Mouse (Mus musculus): ENCODE measurements around the gene Smarcd2. TPM values are rescaled to one million over a fixed set of nuclear protein-coding genes. Genes with fewer than 3 reads are reported as not detected.
A peak's percentile ranks its signal among the peaks of the same experiment; 100 is the strongest.
"Not testable (repeated sequence)": the region's sequence is repeated elsewhere in the genome, so short reads cannot be mapped to it uniquely, and the experiment has no call there.

Smarcd2 gene
- total RNA-seq, 2 experiments from 2014 or later, result 36.6 to 38.1 TPM

GRCm38 (mm10) chr11:106254767-106255166 lies 18.0 kb downstream of the Smarcd2 start:
- DNase-seq (ENCODE audit: low spot score in 2 of 2), result no peak

- DNase-seq (ENCODE audit: low spot score in 2 of 2), result no peak
Measured at GRCm38 (mm10) chr11:106249326-106249725, 23.4 kb downstream of the Smarcd2 start.

- DNase-seq (ENCODE audit: low spot score in 2 of 2), result no peak
Measured at GRCm38 (mm10) chr11:106246834-106247233, 25.9 kb downstream of the Smarcd2 start.

GRCm38 (mm10) chr11:106233978-106234377 lies 38.8 kb downstream of the Smarcd2 start:
- DNase-seq (ENCODE audit: low spot score in 2 of 2), result not testable (repeated sequence)

GRCm38 (mm10) chr11:106220603-106221002 lies 52.2 kb downstream of the Smarcd2 start:
- DNase-seq (ENCODE audit: low spot score in 2 of 2), result no peak

GRCm38 (mm10) chr11:106216730-106217490 lies 55.9 kb downstream of the Smarcd2 start, which contains the start of gene Ddx42:
Ddx42 (plus strand) TSS chr11:106216926.
- DNase-seq (ENCODE audit: low spot score in 2 of 2), result peak; percentile 82 to 92

- peak; percentile 86 to 94 for DNase-seq (ENCODE audit: low spot score in 2 of 2)
Measured at GRCm38 (mm10) chr11:106215927-106216729, 56.6 kb downstream of the Smarcd2 start, which contains the start of gene Ccdc47. Ccdc47 (minus strand) TSS chr11:106216344.

GRCm38 (mm10) chr11:106215450-106215859 lies 57.3 kb downstream of the Smarcd2 start:
- DNase-seq (ENCODE audit: low spot score in 2 of 2), result no peak

- no peak for DNase-seq (ENCODE audit: low spot score in 2 of 2)
Measured at GRCm38 (mm10) chr11:106214856-106215255, 57.9 kb downstream of the Smarcd2 start.

Other genes starting within 250 kb of the Smarcd2 start
- gene Dcaf7, start 236.1 kb downstream of the Smarcd2 start, total RNA-seq (2021), result 10 to 100 TPM; 60.3 to 60.5 TPM
- 10 to 100 TPM; 19.6 to 19.8 TPM for gene Taco1, start 206.9 kb downstream of the Smarcd2 start, total RNA-seq (2021)
- gene Map3k3, start 188.4 kb downstream of the Smarcd2 start, total RNA-seq (2021), result 10 to 100 TPM; 45.9 to 47.1 TPM
- gene Gm10840, start 112.1 kb downstream of the Smarcd2 start, total RNA-seq (2021), result not detected
- 10 to 100 TPM; 35.8 to 40.7 TPM for gene Limd2, start 112.1 kb downstream of the Smarcd2 start, total RNA-seq (2021)
- gene Strada, start 70.8 kb downstream of the Smarcd2 start, total RNA-seq (2021), result 10 to 100 TPM; 26.4 to 32.3 TPM
- 10 to 100 TPM; 72.7 to 74.6 TPM for gene Ccdc47, start 56.6 kb downstream of the Smarcd2 start, total RNA-seq (2021)
- 10 to 100 TPM; 46.1 to 47.3 TPM for gene Ddx42, start 56.0 kb downstream of the Smarcd2 start, total RNA-seq (2021)
- 10 to 100 TPM; 32.6 to 34.6 TPM for gene Ftsj3, start 16.9 kb downstream of the Smarcd2 start, total RNA-seq (2021)
- 100 to 1,000 TPM; 123 to 146 TPM for gene Psmc5, start 16.8 kb downstream of the Smarcd2 start, total RNA-seq (2021)
- under 1 TPM; 0.12 to 0.29 TPM for gene Tcam1, start 3.7 kb upstream of the Smarcd2 start, total RNA-seq (2021)
- not detected for gene Gh, start 28.9 kb upstream of the Smarcd2 start, total RNA-seq (2021)
- 1 to 10 TPM; 1.3 to 1.5 TPM for gene Cd79b, start 41.8 kb upstream of the Smarcd2 start, total RNA-seq (2021)
- gene Scn4a, start 80.3 kb upstream of the Smarcd2 start, total RNA-seq (2021), result 10 to 100 TPM; 81.7 to 86.7 TPM
- 10 to 100 TPM; 13.6 to 18.1 TPM for gene Prr29, start 92.5 kb upstream of the Smarcd2 start, total RNA-seq (2021)
- 10 to 100 TPM; 18.7 to 19.9 TPM for gene Icam2, start 115.1 kb upstream of the Smarcd2 start, total RNA-seq (2021)
- gene Ern1, start 214.9 kb upstream of the Smarcd2 start, total RNA-seq (2021), result 10 to 100 TPM in 1 of 2 experiments, 1 to 10 TPM in 1; 7.1 to 10.3 TPM